Mouse (Mus musculus): ENCODE measurements around the gene Rpl13a.

- TF ChIP-seq CTCF (IDR thresholded peaks at IDR 0.05; ENCODE audit: insufficient read depth, low read length) (no peak), POLR2A (IDR thresholded peaks at IDR 0.05; ENCODE audit: borderline replicate concordance, extremely low read depth, low read depth, low read length) (peak; percentile 82)
Measured at GRCm38 (mm10) chr7:45124224-45125143, 4.1 kb downstream of the Rpl13a start, which contains the start of gene Rps11.

Data from lung, adult 2 months (tissue).